Mouse (Mus musculus): ENCODE measurements at regions not wholly inside any gene's neighbourhood (a gene's known extent, or its start where the extent isn't known, plus 50 kb on each side); places are given as distances from the start of the nearest gene placed in this dataset.

DNA sequence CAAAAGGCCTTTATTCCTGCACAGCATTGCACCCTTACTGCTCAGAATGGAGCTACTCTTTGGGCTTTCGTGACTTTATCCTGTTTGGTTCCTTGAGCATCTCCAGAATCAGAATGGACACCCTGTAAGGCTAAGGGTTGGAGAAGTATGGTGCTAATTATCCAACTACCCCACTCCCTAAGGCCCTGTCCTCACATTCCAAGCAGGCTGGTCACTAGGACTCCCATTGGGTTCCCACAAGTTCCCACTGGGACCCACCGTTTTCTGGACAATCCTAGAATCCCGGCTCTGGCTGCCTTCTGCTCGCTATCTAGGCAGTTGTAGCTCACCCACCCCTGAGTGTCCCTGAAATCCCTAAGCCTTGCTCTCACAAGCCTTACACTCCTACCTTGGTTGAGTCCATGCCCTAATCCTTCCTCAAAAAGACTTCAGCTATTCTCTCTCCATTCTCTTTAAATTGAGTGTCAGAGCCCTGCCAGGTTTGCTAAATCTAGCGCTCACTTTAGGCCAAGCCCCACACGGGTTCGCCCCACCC lies 146.1 kb downstream of the Efcab1 start:
- Histone ChIP-seq H3K4me3 (replicated peaks; ENCODE audit: low read length) (no peak overlapping the region), H3K9ac (ENCODE audit: low read depth, low read length, severe bottlenecking) (no peak overlapping the region), H3K9me3 (ENCODE audit: control insufficient read depth, low read length) (no peaks in the 10 kb centered on the region), H3K36me3 (ENCODE audit: control insufficient read depth, insufficient read depth, low read length) (no peaks in the 10 kb centered on the region), H3K4me2 (replicated peaks; ENCODE audit: low read depth, low read length, severe bottlenecking) (peak overlapping the region; percentile 30), H3K27me3 (ENCODE audit: control insufficient read depth, insufficient read depth, low read length) (no peaks in the 10 kb centered on the region), H3K27ac (replicated peaks; ENCODE audit: low read depth, low read length) (peak overlapping the region; percentile 82), H3K4me1 (ENCODE audit: control insufficient read depth, insufficient read depth, low read length) (peaks cover 49% of the 10 kb centered on the region)
- ATAC-seq (ENCODE audit: low FRiP score, low read depth) (no peak), DNase-seq (ENCODE audit: low spot score) (no peak)
- TF ChIP-seq POLR2A (IDR thresholded peaks at IDR 0.05; ENCODE audit: borderline replicate concordance, extremely low read depth, insufficient read depth, insufficient read length): no peak
- 14% methylated on average over 7 of the region's 7 CpGs for WGBS

DNA sequence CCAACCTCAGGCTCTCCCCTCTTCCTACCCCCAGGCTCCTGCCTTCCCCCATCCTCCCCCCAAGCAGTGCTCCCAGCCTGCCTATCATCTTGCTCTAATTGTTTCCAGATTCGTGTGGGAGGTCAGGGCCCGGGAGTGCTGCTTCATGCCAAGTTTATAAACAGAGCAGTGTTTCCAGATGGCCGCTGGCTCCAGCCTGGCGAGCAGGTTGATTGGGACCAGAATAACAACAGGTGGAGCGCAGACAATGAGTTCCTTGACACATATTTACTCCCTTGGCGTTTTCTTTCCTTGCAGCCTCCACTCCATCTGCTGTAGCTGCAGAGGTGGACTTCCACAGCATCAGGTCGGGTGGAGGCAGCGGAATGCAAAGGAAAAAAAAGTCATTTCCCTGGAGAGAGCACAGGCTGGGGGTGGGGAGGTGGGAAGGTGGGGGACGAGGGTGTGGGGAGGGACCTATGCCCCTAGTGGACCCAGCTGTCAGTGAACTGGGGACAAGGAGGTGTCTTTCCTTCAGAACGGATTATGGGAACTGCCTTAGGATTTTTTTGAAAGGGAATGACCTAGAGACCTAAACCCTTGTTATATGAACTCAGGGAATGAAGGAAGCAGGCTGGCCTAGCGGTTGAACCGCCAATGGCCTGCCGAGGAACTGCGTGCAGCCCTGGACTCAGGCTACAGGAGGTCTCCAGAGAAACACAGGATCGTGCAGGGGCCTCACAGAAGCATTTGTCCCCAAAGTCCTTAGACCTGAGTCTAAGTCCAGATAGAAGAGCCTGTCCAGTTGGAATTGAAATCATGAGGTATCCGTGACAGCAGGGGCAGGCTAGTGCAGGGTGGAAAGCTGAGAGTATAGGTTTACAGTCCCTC lies 146.8 kb downstream of the Efcab1 start:
- H3K4me3 ChIP-seq (replicated peaks; ENCODE audit: low read length): no peak overlapping the region
- no peak for TF ChIP-seq POLR2A (IDR thresholded peaks at IDR 0.05; ENCODE audit: borderline replicate concordance, extremely low read depth, insufficient read depth, insufficient read length)

DNA sequence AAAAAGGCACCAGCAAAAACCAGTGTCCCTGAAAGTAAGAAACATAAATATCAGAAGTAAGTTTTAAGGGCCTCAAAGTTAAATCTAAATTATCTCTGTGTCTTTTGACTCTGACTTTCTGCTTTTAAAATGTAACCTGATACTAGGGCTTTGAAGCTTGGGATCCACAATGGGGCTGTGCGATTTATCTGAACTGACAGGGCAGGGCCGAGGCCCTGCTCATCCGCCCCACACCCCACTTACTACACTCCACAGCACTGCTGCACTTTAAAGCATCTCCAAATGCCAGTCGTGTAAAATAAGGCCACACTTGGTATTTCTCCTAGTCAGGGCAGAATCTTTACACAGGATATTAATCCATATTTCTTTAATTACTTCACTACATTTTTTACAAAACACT lies 147.4 kb downstream of the Efcab1 start:
- Histone ChIP-seq H3K4me3 (replicated peaks; ENCODE audit: low read length) (no peak overlapping the region), H3K9me3 (ENCODE audit: control insufficient read depth, low read length) (no peaks in the 10 kb centered on the region), H3K4me1 (ENCODE audit: control insufficient read depth, insufficient read depth, low read length) (peaks cover 49% of the 10 kb centered on the region), H3K9ac (ENCODE audit: low read depth, low read length, severe bottlenecking) (no peak overlapping the region), H3K27me3 (ENCODE audit: control insufficient read depth, insufficient read depth, low read length) (no peaks in the 10 kb centered on the region), H3K27ac (replicated peaks; ENCODE audit: low read depth, low read length) (peak overlapping the region; percentile 82), H3K36me3 (ENCODE audit: control insufficient read depth, insufficient read depth, low read length) (no peaks in the 10 kb centered on the region), H3K4me2 (replicated peaks; ENCODE audit: low read depth, low read length, severe bottlenecking) (no peak overlapping the region)
- WGBS: 7% methylated on average over 4 of the region's 4 CpGs
- DNase-seq (ENCODE audit: low spot score): peak; percentile 30
- no peak for ATAC-seq (ENCODE audit: low FRiP score, low read depth)
- no peak for TF ChIP-seq POLR2A (IDR thresholded peaks at IDR 0.05; ENCODE audit: borderline replicate concordance, extremely low read depth, insufficient read depth, insufficient read length)

More for the DNA sequence above, 146.8 kb downstream of the Efcab1 start:
- Histone ChIP-seq H3K27me3 (ENCODE audit: control insufficient read depth, insufficient read depth, low read length) (no peaks in the 10 kb centered on the region), H3K27ac (replicated peaks; ENCODE audit: low read depth, low read length) (peak overlapping the region; percentile 82), H3K36me3 (ENCODE audit: control insufficient read depth, insufficient read depth, low read length) (no peaks in the 10 kb centered on the region), H3K9ac (ENCODE audit: low read depth, low read length, severe bottlenecking) (no peak overlapping the region), H3K4me2 (replicated peaks; ENCODE audit: low read depth, low read length, severe bottlenecking) (peak overlapping the region; percentile 30), H3K4me1 (ENCODE audit: control insufficient read depth, insufficient read depth, low read length) (peaks cover 49% of the 10 kb centered on the region), H3K9me3 (ENCODE audit: control insufficient read depth, low read length) (no peaks in the 10 kb centered on the region)
- WGBS: 2% methylated on average over 16 of the region's 16 CpGs
- DNase-seq (ENCODE audit: low spot score): peak; percentile 93
- peak; percentile 92 for ATAC-seq (ENCODE audit: low FRiP score, low read depth)

DNA sequence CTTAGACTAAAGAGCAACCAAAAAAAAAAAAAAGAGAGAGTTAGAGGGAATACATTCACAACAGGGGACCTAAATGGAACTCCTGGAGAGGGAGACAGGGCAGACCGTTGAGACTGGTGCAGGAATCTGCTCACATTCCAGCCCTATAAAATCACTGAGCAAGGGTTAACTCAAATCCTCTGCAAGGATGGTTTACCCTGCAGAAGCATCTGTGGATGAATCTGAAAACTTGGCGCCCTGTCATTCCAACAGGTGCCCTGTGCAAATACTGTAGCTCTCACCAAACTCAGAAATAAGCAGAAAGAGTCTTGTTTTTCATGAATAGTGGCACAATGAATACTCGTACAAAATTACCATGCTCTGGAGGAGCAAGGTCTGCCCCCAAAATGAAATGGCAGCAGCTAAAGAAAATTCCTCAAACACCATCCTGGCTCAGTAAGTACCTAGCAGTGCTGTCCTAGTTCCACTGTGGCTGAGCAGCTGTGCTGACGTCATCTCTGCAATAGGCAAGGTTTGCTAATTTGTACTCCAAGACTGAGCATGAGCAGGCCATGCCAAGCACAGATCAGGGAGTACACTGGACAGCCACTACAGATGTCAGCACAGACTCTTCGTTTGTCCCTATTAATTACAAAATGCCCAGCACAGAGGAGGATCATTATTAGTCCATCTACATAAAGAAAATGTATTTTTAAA lies 148.0 kb downstream of the Efcab1 start:
- H3K27ac ChIP-seq (replicated peaks; ENCODE audit: low read depth, low read length): peak overlapping the region; percentile 55
- no peaks in the 10 kb centered on the region for H3K9me3 ChIP-seq (ENCODE audit: control insufficient read depth, low read length)
- H3K4me2 ChIP-seq (replicated peaks; ENCODE audit: low read depth, low read length, severe bottlenecking): no peak overlapping the region
- WGBS: 18% methylated on average over 5 of the region's 5 CpGs
- no peak for ATAC-seq (ENCODE audit: low FRiP score, low read depth)
- H3K9ac ChIP-seq (ENCODE audit: low read depth, low read length, severe bottlenecking): no peak overlapping the region
- no peaks in the 10 kb centered on the region for H3K36me3 ChIP-seq (ENCODE audit: control insufficient read depth, insufficient read depth, low read length)
- no peaks in the 10 kb centered on the region for H3K27me3 ChIP-seq (ENCODE audit: control insufficient read depth, insufficient read depth, low read length)
- H3K4me3 ChIP-seq (replicated peaks; ENCODE audit: low read length): no peak overlapping the region
- DNase-seq (ENCODE audit: low spot score): peak; percentile 34
- peaks cover 49% of the 10 kb centered on the region for H3K4me1 ChIP-seq (ENCODE audit: control insufficient read depth, insufficient read depth, low read length)
- TF ChIP-seq POLR2A (IDR thresholded peaks at IDR 0.05; ENCODE audit: borderline replicate concordance, extremely low read depth, insufficient read depth, insufficient read length): no peak

DNA sequence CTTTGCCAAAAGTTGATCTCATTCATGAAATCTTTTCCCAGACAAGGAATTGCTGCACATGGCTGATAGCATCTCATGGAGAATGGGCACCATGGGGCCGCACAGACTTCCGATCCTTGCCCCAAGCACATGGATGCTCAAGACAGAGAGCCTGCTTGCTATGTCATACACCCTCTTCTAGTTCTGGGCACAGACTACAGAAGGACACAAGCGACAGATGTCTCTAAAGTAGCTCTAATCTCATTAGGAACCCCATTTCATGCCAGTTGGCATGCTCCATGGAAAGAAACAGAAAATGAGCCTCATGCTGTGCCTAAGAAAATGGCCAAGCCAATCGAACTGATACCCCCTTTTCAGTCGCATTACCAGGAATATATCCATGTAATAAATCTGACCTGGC lies 149.3 kb downstream of the Efcab1 start:
- no peaks in the 10 kb centered on the region for H3K9me3 ChIP-seq (ENCODE audit: control insufficient read depth, low read length)
- no peak for TF ChIP-seq POLR2A (IDR thresholded peaks at IDR 0.05; ENCODE audit: borderline replicate concordance, extremely low read depth, insufficient read depth, insufficient read length)
- H3K27me3 ChIP-seq (ENCODE audit: control insufficient read depth, insufficient read depth, low read length): no peaks in the 10 kb centered on the region
- peaks cover 49% of the 10 kb centered on the region for H3K4me1 ChIP-seq (ENCODE audit: control insufficient read depth, insufficient read depth, low read length)
- no peaks in the 10 kb centered on the region for H3K36me3 ChIP-seq (ENCODE audit: control insufficient read depth, insufficient read depth, low read length)
- H3K4me3 ChIP-seq (replicated peaks; ENCODE audit: low read length): no peak overlapping the region
- DNase-seq (ENCODE audit: low spot score) (peak; percentile 53), ATAC-seq (ENCODE audit: low FRiP score, low read depth) (no peak)
- peak overlapping the region; percentile 65 for H3K27ac ChIP-seq (replicated peaks; ENCODE audit: low read depth, low read length)
- WGBS: 73% methylated on average over 5 of the region's 5 CpGs
- H3K9ac ChIP-seq (ENCODE audit: low read depth, low read length, severe bottlenecking): no peak overlapping the region
- H3K4me2 ChIP-seq (replicated peaks; ENCODE audit: low read depth, low read length, severe bottlenecking): no peak overlapping the region
